Mouse (Mus musculus): ENCODE measurements around the gene Pold4. TPM values are rescaled to one million over a fixed set of nuclear protein-coding genes. Genes with fewer than 3 reads are reported as not detected.

Gene Pold4
- polyA plus RNA-seq, 1 experiment from 2014 or later: 32.6 TPM

DNA sequence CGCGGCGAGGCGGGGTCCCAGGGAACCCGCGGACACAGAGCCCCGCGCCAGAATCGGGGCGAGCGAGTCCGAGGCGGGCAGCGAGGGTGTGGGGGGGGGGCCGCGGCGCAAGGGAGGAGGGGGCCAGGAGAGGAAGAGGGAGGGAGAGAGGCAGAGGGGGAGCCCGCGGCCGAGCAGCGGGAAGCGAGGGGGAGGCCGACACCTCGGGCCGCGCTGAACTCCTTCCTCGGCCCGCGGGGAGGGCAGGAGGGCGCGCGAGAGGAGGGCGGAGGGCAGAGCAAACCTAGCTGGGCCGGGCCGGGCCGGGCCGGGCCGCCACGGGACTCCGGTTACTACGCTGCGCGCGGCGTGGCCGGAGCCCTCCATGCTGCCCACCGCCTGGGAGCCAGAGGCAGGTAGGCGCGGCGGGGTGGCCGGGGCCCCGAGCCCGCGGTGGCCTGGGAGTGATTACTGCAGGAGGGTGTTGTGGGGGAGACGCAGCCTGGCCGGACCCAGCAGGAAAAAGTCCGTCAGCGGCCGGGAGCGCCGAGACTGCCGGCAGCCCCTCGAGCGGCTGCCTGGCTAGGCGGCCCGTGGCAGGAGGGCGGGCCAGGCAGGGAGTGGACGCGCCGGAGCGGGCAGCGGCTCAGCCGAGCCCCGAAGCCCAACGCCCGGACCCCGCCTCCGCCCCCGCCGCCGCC, 16.8 kb upstream of the Pold4 start:
- Histone ChIP-seq H3K9ac (ENCODE audit: low read length) (peak overlapping the region; percentile 92), H3K4me1 (replicated peaks; ENCODE audit: control insufficient read depth, insufficient read depth, low read length) (peaks cover 43% of the 10 kb centered on the region), H3K9me3 (ENCODE audit: control insufficient read depth, low read length) (no peaks in the 10 kb centered on the region), H3K4me3 (ENCODE audit: low read length) (peak overlapping the region; percentile 80), H3K27ac (ENCODE audit: low read length) (peak overlapping the region; percentile 96), H3K36me3 (ENCODE audit: control insufficient read depth, insufficient read depth, low read length) (no peaks in the 10 kb centered on the region), H3K4me2 (ENCODE audit: low read depth, low read length) (peak overlapping the region; percentile 94), H3K27me3 (ENCODE audit: control insufficient read depth, insufficient read depth, low read depth, low read length) (no peaks in the 10 kb centered on the region)
- ATAC-seq (ENCODE audit: low read depth): peak; percentile 51
- WGBS: under 1% methylated on average over 58 of the region's 81 CpGs

DNA sequence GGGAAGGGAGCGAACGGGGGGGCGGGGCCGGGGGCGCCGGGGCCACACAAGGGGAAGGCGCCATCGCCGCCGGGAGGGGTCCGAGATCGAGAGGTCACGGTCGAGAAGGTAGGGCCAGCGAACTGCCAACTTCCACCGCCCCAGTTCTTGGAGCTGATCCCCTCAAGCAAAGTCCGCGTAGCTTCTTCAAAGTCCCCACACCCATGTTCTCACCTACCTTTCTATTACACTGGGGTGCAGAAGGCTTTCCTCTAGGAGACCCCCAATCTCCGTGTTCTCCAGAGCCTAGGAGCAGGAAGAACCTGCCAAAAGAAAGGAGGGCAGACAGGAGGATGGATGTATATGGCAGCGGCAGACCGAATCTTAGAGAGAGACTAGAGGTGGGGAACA, 16.3 kb upstream of the Pold4 start:
- no peaks in the 10 kb centered on the region for H3K27me3 ChIP-seq (ENCODE audit: control insufficient read depth, insufficient read depth, low read depth, low read length)
- peaks cover 48% of the 10 kb centered on the region for H3K4me1 ChIP-seq (replicated peaks; ENCODE audit: control insufficient read depth, insufficient read depth, low read length)

DNA sequence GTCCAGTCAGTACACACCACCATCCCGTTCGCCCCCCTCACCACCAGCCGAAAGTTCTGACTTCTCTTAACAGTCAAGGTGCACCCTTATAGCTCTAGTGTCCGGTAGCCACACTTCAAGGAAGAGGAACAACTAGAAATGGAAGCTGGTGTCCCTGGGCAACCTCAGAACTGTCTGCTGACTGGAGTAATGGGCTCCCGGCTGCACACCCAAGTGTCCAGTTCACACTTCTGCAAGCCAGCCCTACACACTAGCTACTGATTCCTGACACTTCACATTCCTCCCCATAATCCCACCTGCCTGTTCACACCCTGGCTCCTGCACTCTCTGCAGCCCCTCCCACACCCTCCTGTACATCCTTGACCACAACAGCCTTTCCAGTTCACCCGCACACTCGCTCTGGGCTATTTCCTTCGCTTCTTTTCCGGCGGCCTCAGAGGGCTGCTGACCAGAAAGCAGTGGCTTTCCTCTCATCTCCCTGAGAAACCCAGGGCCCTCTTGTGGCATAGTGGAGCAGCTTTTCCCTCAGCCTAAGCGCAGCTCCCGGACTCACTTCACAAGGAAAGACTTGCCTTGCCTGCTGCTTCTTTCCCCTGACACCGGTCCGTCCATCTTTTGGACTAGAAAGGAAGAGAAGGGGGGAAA, 15.5 kb upstream of the Pold4 start:
- H3K27me3 ChIP-seq (ENCODE audit: control insufficient read depth, insufficient read depth, low read depth, low read length): no peaks in the 10 kb centered on the region
- peak; percentile 27; the same call in 1 of the 2 replicates for ATAC-seq (ENCODE audit: low read depth)
- peak overlapping the region; percentile 17 for H3K27ac ChIP-seq (ENCODE audit: low read length)
- H3K4me1 ChIP-seq (replicated peaks; ENCODE audit: control insufficient read depth, insufficient read depth, low read length): peaks cover 55% of the 10 kb centered on the region
- peak overlapping the region; percentile 34 for H3K4me3 ChIP-seq (ENCODE audit: low read length)
- H3K36me3 ChIP-seq (ENCODE audit: control insufficient read depth, insufficient read depth, low read length): no peaks in the 10 kb centered on the region
- H3K9ac ChIP-seq (ENCODE audit: low read length): peak overlapping the region; percentile 12
- 12% methylated on average over 14 of the region's 14 CpGs for WGBS
- H3K9me3 ChIP-seq (ENCODE audit: control insufficient read depth, low read length): no peaks in the 10 kb centered on the region
- H3K4me2 ChIP-seq (ENCODE audit: low read depth, low read length): peak overlapping the region; percentile 94

More for the DNA sequence above, 16.3 kb upstream of the Pold4 start:
- Histone ChIP-seq H3K9me3 (ENCODE audit: control insufficient read depth, low read length) (no peaks in the 10 kb centered on the region), H3K27ac (ENCODE audit: low read length) (peak overlapping the region; percentile 96), H3K4me2 (ENCODE audit: low read depth, low read length) (peak overlapping the region; percentile 94), H3K36me3 (ENCODE audit: control insufficient read depth, insufficient read depth, low read length) (no peaks in the 10 kb centered on the region), H3K4me3 (ENCODE audit: low read length) (peak overlapping the region; percentile 80), H3K9ac (ENCODE audit: low read length) (peak overlapping the region; percentile 92)
- WGBS: under 1% methylated on average over 21 of the region's 21 CpGs
- no peak for ATAC-seq (ENCODE audit: low read depth)

DNA sequence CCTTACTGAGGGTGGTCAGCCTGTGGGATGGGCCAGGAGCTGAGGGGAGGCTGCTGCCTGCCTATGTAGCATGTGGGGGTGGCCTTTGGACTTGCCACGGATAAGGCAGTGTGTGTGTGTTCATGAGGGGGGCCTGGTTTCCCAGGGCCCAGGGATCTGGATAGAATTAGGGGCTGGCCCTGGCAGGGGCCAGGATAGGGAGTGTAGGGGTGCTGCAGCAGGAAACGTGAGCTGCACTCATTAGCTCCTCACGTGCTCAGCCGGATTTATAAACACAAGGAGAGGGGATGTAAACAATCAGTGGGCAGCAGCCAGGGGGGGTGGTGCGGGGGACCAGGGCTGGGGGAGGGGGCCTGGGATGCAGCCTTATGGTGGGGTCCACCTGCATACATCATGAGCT, 14.6 kb upstream of the Pold4 start:
- Histone ChIP-seq H3K4me1 (replicated peaks; ENCODE audit: control insufficient read depth, insufficient read depth, low read length) (peaks cover 56% of the 10 kb centered on the region), H3K9me3 (ENCODE audit: control insufficient read depth, low read length) (no peaks in the 10 kb centered on the region), H3K4me3 (ENCODE audit: low read length) (no peak overlapping the region; the same call in 1 of the 2 replicates), H3K27me3 (ENCODE audit: control insufficient read depth, insufficient read depth, low read depth, low read length) (no peaks in the 10 kb centered on the region), H3K36me3 (ENCODE audit: control insufficient read depth, insufficient read depth, low read length) (no peaks in the 10 kb centered on the region), H3K4me2 (ENCODE audit: low read depth, low read length) (peak overlapping the region; percentile 94), H3K9ac (ENCODE audit: low read length) (peak overlapping the region; percentile 12; the same call in 1 of the 2 replicates), H3K27ac (ENCODE audit: low read length) (no peak overlapping the region)
- 10% methylated on average over 5 of the region's 5 CpGs for WGBS
- peak; percentile 12; the same call in 1 of the 2 replicates for ATAC-seq (ENCODE audit: low read depth)

DNA sequence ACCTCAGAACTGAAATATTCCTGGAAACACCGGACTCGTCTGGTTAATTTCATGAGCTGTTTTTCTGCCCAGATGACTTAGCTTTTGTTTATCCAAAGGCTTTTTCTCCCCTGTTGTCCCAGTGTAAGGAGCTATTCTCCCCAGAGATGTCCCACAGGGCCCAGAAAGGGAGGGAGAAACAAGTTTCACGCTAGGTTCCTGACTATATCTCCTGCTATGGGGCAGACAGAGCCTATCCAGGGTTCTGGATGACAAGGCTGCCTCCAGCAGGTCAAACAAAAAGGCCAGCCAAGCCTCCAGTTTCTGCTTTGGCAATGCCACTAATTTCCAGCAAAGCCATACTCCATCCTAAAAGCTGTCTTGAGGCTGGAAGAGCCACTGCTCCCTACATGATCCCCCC, 13.8 kb upstream of the Pold4 start:
- H3K27me3 ChIP-seq (ENCODE audit: control insufficient read depth, insufficient read depth, low read depth, low read length): no peaks in the 10 kb centered on the region
- no peak overlapping the region for H3K27ac ChIP-seq (ENCODE audit: low read length)

DNA sequence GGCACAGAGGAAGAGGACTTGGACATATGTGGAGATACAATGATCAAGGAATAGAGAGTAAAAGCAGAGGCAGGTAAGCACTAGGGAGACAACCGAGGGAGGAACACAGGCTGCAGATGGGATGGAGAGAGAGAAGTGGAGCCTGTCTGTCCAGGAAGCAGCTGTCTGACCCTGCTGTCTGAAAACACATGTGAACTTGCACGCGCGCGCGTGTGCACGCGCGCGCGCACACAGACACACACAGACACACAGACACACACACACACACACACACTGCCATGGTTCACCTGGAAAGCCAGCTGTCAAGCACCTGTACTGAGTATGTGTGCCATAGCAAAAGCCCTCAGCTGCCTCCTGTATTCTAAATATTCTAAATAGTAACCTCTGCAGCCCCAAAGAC, 13.4 kb upstream of the Pold4 start:
- H3K27me3 ChIP-seq (ENCODE audit: control insufficient read depth, insufficient read depth, low read depth, low read length): no peaks in the 10 kb centered on the region
- peaks cover 45% of the 10 kb centered on the region for H3K4me1 ChIP-seq (replicated peaks; ENCODE audit: control insufficient read depth, insufficient read depth, low read length)
- no peaks in the 10 kb centered on the region for H3K36me3 ChIP-seq (ENCODE audit: control insufficient read depth, insufficient read depth, low read length)
- no peak overlapping the region for H3K9ac ChIP-seq (ENCODE audit: low read length)
- H3K27ac ChIP-seq (ENCODE audit: low read length): no peak overlapping the region
- H3K4me2 ChIP-seq (ENCODE audit: low read depth, low read length): no peak overlapping the region
- no peaks in the 10 kb centered on the region for H3K9me3 ChIP-seq (ENCODE audit: control insufficient read depth, low read length)
- H3K4me3 ChIP-seq (ENCODE audit: low read length): no peak overlapping the region
- no peak for ATAC-seq (ENCODE audit: low read depth)
- WGBS: 88% methylated on average over 11 of the region's 11 CpGs

More for the DNA sequence above, 13.8 kb upstream of the Pold4 start:
- H3K4me2 ChIP-seq (ENCODE audit: low read depth, low read length): no peak overlapping the region
- no peak for ATAC-seq (ENCODE audit: low read depth)
- WGBS: 42% methylated on average over 3 of the region's 3 CpGs
- no peaks in the 10 kb centered on the region for H3K9me3 ChIP-seq (ENCODE audit: control insufficient read depth, low read length)
- H3K4me3 ChIP-seq (ENCODE audit: low read length): no peak overlapping the region
- no peaks in the 10 kb centered on the region for H3K36me3 ChIP-seq (ENCODE audit: control insufficient read depth, insufficient read depth, low read length)
- H3K4me1 ChIP-seq (replicated peaks; ENCODE audit: control insufficient read depth, insufficient read depth, low read length): peaks cover 49% of the 10 kb centered on the region
- H3K9ac ChIP-seq (ENCODE audit: low read length): no peak overlapping the region

DNA sequence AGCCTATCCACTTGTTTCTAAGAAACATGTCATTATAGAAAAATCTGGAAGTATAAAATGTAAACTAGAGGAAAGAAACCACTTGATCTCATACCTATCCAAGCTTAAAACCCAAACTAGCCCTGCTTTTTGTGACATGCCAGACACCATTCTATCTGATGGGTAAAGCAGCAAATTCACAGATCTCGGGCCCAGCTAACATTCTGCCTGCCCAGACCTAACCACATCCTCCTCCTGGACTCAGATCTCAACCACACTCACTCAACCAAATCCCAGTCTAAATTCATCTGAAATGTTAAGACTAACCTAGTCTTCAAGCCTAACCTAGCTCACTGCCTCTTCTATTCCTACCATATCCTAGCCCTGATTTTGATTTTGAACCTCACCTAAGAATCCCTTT, 12.9 kb upstream of the Pold4 start:
- Histone ChIP-seq H3K4me2 (ENCODE audit: low read depth, low read length) (no peak overlapping the region), H3K4me1 (replicated peaks; ENCODE audit: control insufficient read depth, insufficient read depth, low read length) (peaks cover 40% of the 10 kb centered on the region), H3K27me3 (ENCODE audit: control insufficient read depth, insufficient read depth, low read depth, low read length) (no peaks in the 10 kb centered on the region), H3K36me3 (ENCODE audit: control insufficient read depth, insufficient read depth, low read length) (no peaks in the 10 kb centered on the region), H3K27ac (ENCODE audit: low read length) (no peak overlapping the region), H3K9me3 (ENCODE audit: control insufficient read depth, low read length) (no peaks in the 10 kb centered on the region), H3K4me3 (ENCODE audit: low read length) (no peak overlapping the region), H3K9ac (ENCODE audit: low read length) (no peak overlapping the region)
- ATAC-seq (ENCODE audit: low read depth): no peak
- WGBS: 78% methylated on average over 1 of the region's 1 CpGs

DNA sequence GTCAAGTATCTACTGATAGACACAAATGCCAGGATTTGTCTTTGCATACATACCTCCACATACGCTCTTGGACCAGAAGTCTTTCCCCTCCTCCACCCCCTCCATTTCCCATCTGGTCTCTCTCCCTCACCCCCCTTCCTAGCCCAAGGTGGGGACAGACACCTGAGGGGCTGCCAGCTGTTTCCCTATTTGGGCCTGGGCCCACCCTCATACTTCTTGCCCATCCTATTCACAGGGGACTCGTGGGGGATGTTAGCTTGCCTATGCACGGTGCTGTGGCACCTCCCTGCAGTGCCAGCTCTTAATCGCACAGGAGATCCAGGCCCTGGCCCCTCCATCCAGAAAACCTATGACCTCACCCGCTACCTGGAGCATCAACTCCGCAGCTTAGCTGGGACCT, 11.8 kb upstream of the Pold4 start:
- no peak for ATAC-seq (ENCODE audit: low read depth)
- H3K27ac ChIP-seq (ENCODE audit: low read length): no peak overlapping the region
- no peak overlapping the region for H3K9ac ChIP-seq (ENCODE audit: low read length)
- 82% methylated on average over 6 of the region's 6 CpGs for WGBS
- H3K4me2 ChIP-seq (ENCODE audit: low read depth, low read length): no peak overlapping the region
- H3K36me3 ChIP-seq (ENCODE audit: control insufficient read depth, insufficient read depth, low read length): no peaks in the 10 kb centered on the region
- no peaks in the 10 kb centered on the region for H3K9me3 ChIP-seq (ENCODE audit: control insufficient read depth, low read length)
- peaks cover 35% of the 10 kb centered on the region for H3K4me1 ChIP-seq (replicated peaks; ENCODE audit: control insufficient read depth, insufficient read depth, low read length)
- no peaks in the 10 kb centered on the region for H3K27me3 ChIP-seq (ENCODE audit: control insufficient read depth, insufficient read depth, low read depth, low read length)
- no peak overlapping the region for H3K4me3 ChIP-seq (ENCODE audit: low read length)

DNA sequence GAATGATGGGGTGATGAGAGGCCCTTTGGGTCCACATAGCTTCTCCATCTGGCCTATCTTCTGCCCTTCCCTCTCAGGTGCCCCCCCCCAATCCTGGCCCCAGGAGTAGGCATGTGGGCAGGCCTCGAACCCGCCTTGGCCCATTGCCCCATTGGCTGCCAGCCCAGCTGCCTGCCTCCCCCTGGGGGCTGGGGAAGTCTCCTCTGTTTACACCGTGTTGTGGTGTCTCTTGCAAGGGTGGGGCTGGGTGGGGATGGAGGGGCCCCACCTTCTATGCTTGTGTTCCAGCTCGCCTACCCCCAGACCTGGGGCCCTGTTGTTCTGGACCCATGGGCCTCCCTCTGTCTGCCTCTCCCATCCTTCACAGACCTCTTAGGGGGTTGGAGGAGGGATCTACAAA, 11.3 kb upstream of the Pold4 start:
- Histone ChIP-seq H3K27me3 (ENCODE audit: control insufficient read depth, insufficient read depth, low read depth, low read length) (no peaks in the 10 kb centered on the region), H3K27ac (ENCODE audit: low read length) (peak overlapping the region; percentile 87), H3K9ac (ENCODE audit: low read length) (0 out of 2 replicates have a peak overlapping the region, but pooled peaks have one; percentile 43), H3K4me3 (ENCODE audit: low read length) (no peak overlapping the region), H3K9me3 (ENCODE audit: control insufficient read depth, low read length) (no peaks in the 10 kb centered on the region), H3K36me3 (ENCODE audit: control insufficient read depth, insufficient read depth, low read length) (no peaks in the 10 kb centered on the region), H3K4me2 (ENCODE audit: low read depth, low read length) (peak overlapping the region; percentile 22; the same call in 1 of the 2 replicates), H3K4me1 (replicated peaks; ENCODE audit: control insufficient read depth, insufficient read depth, low read length) (peaks cover 35% of the 10 kb centered on the region)
- 32% methylated on average over 4 of the region's 4 CpGs for whole genome bisulfite sequencing
- 0 out of 2 replicates have a peak, but pooled peaks have one; percentile 5 for ATAC-seq (ENCODE audit: low read depth)
